Mouse (Mus musculus): ENCODE data around the gene Wdr70. TPM values are rescaled to one million over a fixed set of nuclear protein-coding genes. Genes with fewer than 3 reads are reported as not detected.

Wdr70 gene
- total RNA-seq, 1 experiment from 2014 or later, result 27.9 TPM

- no peak for DNase-seq
These were observed 68.4 kb downstream of the Wdr70 start for GRCm38 (mm10) chr15:8030643-8031042.

GRCm38 (mm10) chr15:8027503-8027902, 71.5 kb downstream of the Wdr70 start:
- DNase-seq, result no peak

GRCm38 (mm10) chr15:8011418-8011817, 87.6 kb downstream of the Wdr70 start:
- no peak for DNase-seq

- no peak for DNase-seq
These were observed 91.6 kb downstream of the Wdr70 start for GRCm38 (mm10) chr15:8007413-8007812.

GRCm38 (mm10) chr15:8006056-8006455, 93.0 kb downstream of the Wdr70 start:
- no peak for DNase-seq

- DNase-seq, result no peak
These were observed 93.5 kb downstream of the Wdr70 start for GRCm38 (mm10) chr15:8005506-8005905.

- no peak for DNase-seq
These were observed 95.2 kb downstream of the Wdr70 start for GRCm38 (mm10) chr15:8003789-8004188.

GRCm38 (mm10) chr15:7998843-7999546, 100.0 kb downstream of the Wdr70 start:
- DNase-seq, result no peak

GRCm38 (mm10) chr15:7998095-7998494, 100.9 kb downstream of the Wdr70 start:
- DNase-seq, result no peak

- no peak for DNase-seq
These were observed 105.3 kb downstream of the Wdr70 start for GRCm38 (mm10) chr15:7993721-7994120.

GRCm38 (mm10) chr15:7990101-7990500, 108.9 kb downstream of the Wdr70 start:
- DNase-seq, result no peak

GRCm38 (mm10) chr15:7987374-7987773, 111.6 kb downstream of the Wdr70 start:
- no peak for DNase-seq

GRCm38 (mm10) chr15:7986274-7986673, 112.7 kb downstream of the Wdr70 start:
- no peak for DNase-seq

GRCm38 (mm10) chr15:7978640-7979039, 120.4 kb downstream of the Wdr70 start:
- no peak for DNase-seq

GRCm38 (mm10) chr15:7976775-7977174, 122.2 kb downstream of the Wdr70 start:
- DNase-seq, result no peak

GRCm38 (mm10) chr15:7974368-7974767, 124.6 kb downstream of the Wdr70 start:
- no peak for DNase-seq

GRCm38 (mm10) chr15:7972528-7972927, 126.5 kb downstream of the Wdr70 start:
- DNase-seq, result no peak

GRCm38 (mm10) chr15:7962786-7963185, 136.2 kb downstream of the Wdr70 start:
- DNase-seq, result no peak

- DNase-seq, result no peak
These were observed 137.5 kb downstream of the Wdr70 start for GRCm38 (mm10) chr15:7961489-7961888.

- no peak for DNase-seq
These were observed 142.1 kb downstream of the Wdr70 start for GRCm38 (mm10) chr15:7956899-7957298.

- no peak for DNase-seq
These were observed 148.4 kb downstream of the Wdr70 start for GRCm38 (mm10) chr15:7950561-7950960.

GRCm38 (mm10) chr15:7941690-7942089, 157.3 kb downstream of the Wdr70 start:
- no peak for DNase-seq

GRCm38 (mm10) chr15:7935571-7936165, 163.3 kb downstream of the Wdr70 start:
- no peak for DNase-seq

GRCm38 (mm10) chr15:7934580-7934979, 164.4 kb downstream of the Wdr70 start:
- no peak for DNase-seq
